Mouse (Mus musculus) small intestine, adult 2 months (tissue): ENCODE data around the gene Mipep. TPM values are rescaled to one million over a fixed set of nuclear protein-coding genes. Genes with fewer than 3 reads are reported as not detected.

Experiments used
- H3K27ac ChIP-seq: fragments of 200-500 bp; 2 replicates; pipeline ENCODE4 v1.5.1; 2012; ENCODE audit warnings: low read depth, low read length, control low read depth, inconsistent platforms; ENCODE audit not compliant: insufficient read depth
- H3K27me3 ChIP-seq: fragments of 200-500 bp; 2 replicates; pipeline ENCODE4 v1.6.1; 2012; ENCODE audit warnings: mild to moderate bottlenecking, moderate library complexity, low read length, inconsistent platforms; ENCODE audit not compliant: control insufficient read depth, insufficient read depth
- H3K36me3 ChIP-seq: fragments of 200-500 bp; 2 replicates; pipeline ENCODE4 v1.6.1; 2012; ENCODE audit warnings: mild to moderate bottlenecking, low read length, control low read depth, inconsistent platforms; ENCODE audit not compliant: control insufficient read depth, insufficient read depth
- H3K4me1 ChIP-seq: fragments of 200-500 bp; 2 replicates; pipeline ENCODE4 v1.6.1; 2012; ENCODE audit warnings: low read length, inconsistent platforms, mixed read lengths; ENCODE audit not compliant: control insufficient read depth, insufficient read depth, insufficient read length
- H3K4me3 ChIP-seq: fragments of 200-500 bp; 2 replicates; pipeline ENCODE4 v1.5.1; 2012; ENCODE audit warnings: low read depth, mild to moderate bottlenecking, control low read depth, inconsistent platforms, low read length, moderate library complexity
- CTCF ChIP-seq: fragments of 200-500 bp; IDR thresholded peaks from 2 replicates; pipeline ENCODE4 v1.5.1; 2012; ENCODE audit warnings: low read depth, mild to moderate bottlenecking, control low read depth, inconsistent platforms, low read length, moderate library complexity, mixed read lengths; ENCODE audit not compliant: insufficient replicate concordance, insufficient read length; ENCODE audit errors: extremely low read depth
- POLR2A ChIP-seq: fragments of 200-500 bp; IDR thresholded peaks from 2 replicates; pipeline ENCODE4 v1.6.1; 2012; ENCODE audit warnings: low read depth, mild to moderate bottlenecking, control low read depth, inconsistent platforms, low read length, moderate library complexity
- WGBS: fragments of 180-500 bp; shearing (Covaris S2); methylation state at CpG from one replicate; pipeline ENCODE4 v1.1.7; 2018; 5-methylcytosine and 5-hydroxymethylcytosine counted together
- polyA plus RNA-seq: library from polyadenylated mRNA; depleted of rRNA; stranded (reverse); fragments of >200 nt; gene quantifications from 2 replicates; pipeline ENCODE4 v1.2.3, GENCODE M21; 2012

Gene Mipep
- polyA plus RNA-seq, 1 experiment: 6.2 TPM

DNA sequence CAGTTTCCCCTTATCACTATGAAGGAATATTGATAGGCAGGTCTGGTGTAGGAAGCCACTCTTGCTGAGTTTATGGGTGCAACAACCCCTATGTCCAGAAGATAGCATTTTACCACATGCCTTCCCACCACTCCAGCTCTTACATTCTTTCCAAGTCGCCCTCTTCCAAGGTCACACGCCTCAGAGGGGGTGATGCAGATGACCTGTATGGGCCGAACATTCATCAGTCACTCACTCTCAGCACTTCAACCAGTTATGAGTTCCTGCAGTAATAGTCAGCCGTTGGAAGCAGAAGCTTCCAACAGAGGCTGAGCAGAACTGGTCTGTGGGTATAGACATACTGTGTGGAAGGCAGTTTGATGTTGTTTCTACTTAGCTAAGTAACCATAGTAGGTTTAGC is 27.2 kb downstream of the Mipep start:
- no peaks in the 10 kb centered on the region for H3K27me3 ChIP-seq
- peaks cover 15% of the 10 kb centered on the region for H3K36me3 ChIP-seq
- WGBS: 94% methylated on average over 4 of the region's 4 CpGs
- no peak overlapping the region for H3K4me3 ChIP-seq
- H3K27ac ChIP-seq: no peak overlapping the region
- TF ChIP-seq POLR2A (no peak), CTCF (no peak)
- H3K4me1 ChIP-seq: 0 out of 2 replicates have a peak, but pooled peaks cover 1% of the 10 kb centered on the region

- Histone ChIP-seq H3K27ac (no peak overlapping the region), H3K4me3 (no peak overlapping the region), H3K4me1 (no peaks in the 10 kb centered on the region), H3K36me3 (peaks cover 15% of the 10 kb centered on the region), H3K27me3 (no peaks in the 10 kb centered on the region)
- WGBS: 88% methylated on average over 5 of the region's 5 CpGs
- TF ChIP-seq POLR2A (no peak), CTCF (no peak)
Measured at GRCm38 (mm10) chr14:60815098-60815497, 30.7 kb downstream of the Mipep start.

DNA sequence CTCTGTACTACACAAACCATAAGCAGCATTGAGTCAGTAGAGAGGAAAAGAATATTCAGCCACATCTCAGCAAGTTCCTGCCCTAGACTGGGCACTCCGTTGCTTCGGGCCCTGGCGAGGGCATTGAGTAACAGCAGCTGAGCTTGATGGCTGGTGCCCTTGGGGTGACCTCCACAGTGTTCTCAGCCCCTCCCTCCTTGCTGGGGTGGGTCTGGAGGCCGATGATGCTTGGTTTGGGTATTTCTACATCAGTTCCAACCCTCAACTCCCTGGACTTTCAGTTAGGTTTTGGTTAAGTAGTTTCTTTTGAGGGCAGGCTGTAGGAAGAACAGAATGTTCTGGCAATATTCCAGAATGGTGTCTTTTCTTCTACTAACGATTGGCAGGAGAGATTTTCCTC is 33.7 kb downstream of the Mipep start:
- 79% methylated on average over 5 of the region's 5 CpGs for WGBS

DNA sequence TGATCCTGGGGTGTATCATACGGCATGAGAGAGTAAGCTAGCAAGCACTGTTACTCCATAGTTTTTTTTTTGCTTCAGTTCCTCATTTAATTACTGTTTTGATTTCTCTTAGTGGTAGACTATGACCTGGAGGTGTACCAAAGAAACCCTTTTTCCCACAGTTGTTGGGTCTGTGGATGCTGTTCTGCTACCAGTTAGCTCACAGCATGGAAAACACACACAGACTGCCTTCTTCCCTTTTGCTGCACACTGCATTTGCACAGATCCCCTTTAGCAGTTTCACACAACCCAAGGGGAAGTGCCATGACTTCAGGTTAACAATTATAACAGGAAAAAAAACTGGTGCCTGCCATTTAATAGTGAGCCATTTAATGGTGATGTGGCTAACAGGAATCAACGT is 45.7 kb downstream of the Mipep start:
- 89% methylated on average over 2 of the region's 2 CpGs for WGBS
- H3K4me3 ChIP-seq: no peak overlapping the region
- TF ChIP-seq CTCF (no peak), POLR2A (no peak)
- no peaks in the 10 kb centered on the region for H3K27me3 ChIP-seq
- H3K27ac ChIP-seq: no peak overlapping the region
- H3K4me1 ChIP-seq: no peaks in the 10 kb centered on the region
- H3K36me3 ChIP-seq: peaks cover 20% of the 10 kb centered on the region

More for the DNA sequence above, 33.7 kb downstream of the Mipep start:
- Histone ChIP-seq H3K4me3 (no peak overlapping the region), H3K27ac (no peak overlapping the region), H3K27me3 (no peaks in the 10 kb centered on the region), H3K36me3 (peaks cover 12% of the 10 kb centered on the region), H3K4me1 (no peaks in the 10 kb centered on the region)
- no peak for TF ChIP-seq POLR2A
- no peak for TF ChIP-seq CTCF

DNA sequence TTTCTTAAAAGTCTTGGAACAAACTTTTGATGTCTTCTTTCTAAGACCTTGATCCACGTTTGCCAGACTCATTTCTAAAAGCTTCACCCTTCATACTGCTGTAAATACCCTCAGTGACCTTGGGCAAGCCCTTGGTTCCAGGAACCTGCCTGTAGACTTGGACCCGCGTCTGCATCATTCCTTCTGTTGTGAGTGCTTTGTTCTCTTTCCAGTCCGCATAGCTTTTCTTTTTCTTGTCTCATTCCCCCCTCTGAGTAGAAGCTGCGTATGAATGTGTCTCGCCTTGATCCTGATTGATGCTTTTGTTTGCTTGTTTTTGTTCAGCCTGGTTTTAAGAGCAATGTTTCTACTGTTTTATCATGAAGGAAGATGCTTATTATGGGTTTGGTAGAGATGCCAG is 52.3 kb downstream of the Mipep start:
- TF ChIP-seq CTCF (no peak), POLR2A (no peak)
- Histone ChIP-seq H3K27me3 (no peaks in the 10 kb centered on the region), H3K4me1 (no peaks in the 10 kb centered on the region), H3K36me3 (peaks cover 13% of the 10 kb centered on the region), H3K27ac (no peak overlapping the region), H3K4me3 (no peak overlapping the region)
- 89% methylated on average over 6 of the region's 6 CpGs for WGBS

- WGBS: 90% methylated on average over 8 of the region's 8 CpGs
- H3K27ac ChIP-seq: no peak overlapping the region
- H3K4me1 ChIP-seq: no peaks in the 10 kb centered on the region
- 0 out of 2 replicates have a peak, but pooled peaks cover 5% of the 10 kb centered on the region for H3K36me3 ChIP-seq
- TF ChIP-seq CTCF (no peak), POLR2A (no peak)
- H3K27me3 ChIP-seq: no peaks in the 10 kb centered on the region
- no peak overlapping the region for H3K4me3 ChIP-seq
Measured at GRCm38 (mm10) chr14:60839654-60840053, 55.3 kb downstream of the Mipep start.

GRCm38 (mm10) chr14:60841977-60842659 is 57.7 kb downstream of the Mipep start:
- TF ChIP-seq CTCF: no peak
- TF ChIP-seq POLR2A: no peak
- 92% methylated on average over 14 of the region's 14 CpGs for WGBS
- Histone ChIP-seq H3K27ac (no peak overlapping the region), H3K4me3 (no peak overlapping the region), H3K36me3 (peaks cover 8% of the 10 kb centered on the region; the same call in 1 of the 2 replicates), H3K4me1 (no peaks in the 10 kb centered on the region), H3K27me3 (no peaks in the 10 kb centered on the region)
